Mouse (Mus musculus): Measurements from ENCODE around the gene Fam71b.

The Fam71b gene

DNA sequence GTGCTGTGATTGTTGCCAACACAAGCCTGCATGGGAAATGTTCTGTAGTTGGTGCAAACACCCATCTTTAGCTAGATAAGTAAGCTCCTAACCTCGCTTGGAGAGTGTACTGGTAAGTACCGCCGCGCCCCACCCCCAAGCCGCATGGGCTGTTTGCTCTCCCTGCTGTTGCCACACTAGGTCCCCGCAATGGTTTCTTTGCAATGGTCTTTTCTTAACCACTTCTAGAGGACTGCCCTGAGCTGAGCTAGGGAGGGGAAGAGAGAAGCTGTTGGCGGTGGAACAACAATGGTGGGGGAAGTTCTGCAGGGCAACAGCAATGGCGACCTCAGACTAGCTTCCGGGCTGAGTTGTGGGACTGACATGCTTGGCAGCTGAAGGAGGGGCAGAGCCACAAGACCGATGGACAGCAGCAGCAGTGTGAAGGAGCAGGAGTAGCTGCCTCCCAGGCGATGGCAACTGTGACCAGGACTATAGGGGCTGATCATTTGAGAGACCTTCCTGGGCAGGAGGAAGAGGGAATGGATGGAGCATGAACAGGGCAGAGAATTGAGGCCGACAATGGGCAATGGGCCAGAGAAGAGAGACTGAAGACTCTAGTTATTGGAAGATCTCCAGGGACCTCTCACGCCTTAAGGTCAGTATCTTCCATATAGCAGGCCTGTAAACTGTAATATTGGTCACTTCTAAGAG lies at the start of gene Fam71b:
TSS of gene Fam71b (plus strand) at position 393 of the 693 bp plus-strand sequence.
- DNase-seq = no peak

DNA sequence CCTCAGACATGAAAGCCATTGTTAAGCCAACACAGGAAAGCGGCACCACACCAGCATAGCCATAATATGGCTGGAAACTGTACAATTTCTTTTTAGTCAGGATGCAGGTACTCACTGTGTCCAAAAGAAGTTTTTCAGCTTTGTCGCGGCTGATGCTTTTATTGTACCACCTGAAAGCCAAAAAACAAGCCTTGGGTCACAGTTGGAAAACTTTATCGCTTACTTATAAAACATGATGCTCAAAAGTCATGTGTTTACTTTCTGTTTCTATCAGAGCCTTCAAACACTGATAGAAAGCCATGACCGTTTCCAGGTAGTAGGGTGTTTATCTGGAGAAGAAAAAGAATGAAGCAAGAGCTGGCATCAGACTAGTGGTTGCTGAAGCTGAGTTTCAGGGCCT lies 48.6 kb upstream of the Fam71b start:
- no peak for DNase-seq

- DNase-seq = no peak
These were observed 47.9 kb upstream of the Fam71b start for GRCm38 (mm10) chr11:46348416-46348815.

- DNase-seq = no peak
These were observed 46.5 kb upstream of the Fam71b start for GRCm38 (mm10) chr11:46349681-46350410.

GRCm38 (mm10) chr11:46358369-46358768 lies 38.0 kb upstream of the Fam71b start:
- no peak for DNase-seq

GRCm38 (mm10) chr11:46360991-46361665 lies 35.2 kb upstream of the Fam71b start:
- DNase-seq = no peak

DNA sequence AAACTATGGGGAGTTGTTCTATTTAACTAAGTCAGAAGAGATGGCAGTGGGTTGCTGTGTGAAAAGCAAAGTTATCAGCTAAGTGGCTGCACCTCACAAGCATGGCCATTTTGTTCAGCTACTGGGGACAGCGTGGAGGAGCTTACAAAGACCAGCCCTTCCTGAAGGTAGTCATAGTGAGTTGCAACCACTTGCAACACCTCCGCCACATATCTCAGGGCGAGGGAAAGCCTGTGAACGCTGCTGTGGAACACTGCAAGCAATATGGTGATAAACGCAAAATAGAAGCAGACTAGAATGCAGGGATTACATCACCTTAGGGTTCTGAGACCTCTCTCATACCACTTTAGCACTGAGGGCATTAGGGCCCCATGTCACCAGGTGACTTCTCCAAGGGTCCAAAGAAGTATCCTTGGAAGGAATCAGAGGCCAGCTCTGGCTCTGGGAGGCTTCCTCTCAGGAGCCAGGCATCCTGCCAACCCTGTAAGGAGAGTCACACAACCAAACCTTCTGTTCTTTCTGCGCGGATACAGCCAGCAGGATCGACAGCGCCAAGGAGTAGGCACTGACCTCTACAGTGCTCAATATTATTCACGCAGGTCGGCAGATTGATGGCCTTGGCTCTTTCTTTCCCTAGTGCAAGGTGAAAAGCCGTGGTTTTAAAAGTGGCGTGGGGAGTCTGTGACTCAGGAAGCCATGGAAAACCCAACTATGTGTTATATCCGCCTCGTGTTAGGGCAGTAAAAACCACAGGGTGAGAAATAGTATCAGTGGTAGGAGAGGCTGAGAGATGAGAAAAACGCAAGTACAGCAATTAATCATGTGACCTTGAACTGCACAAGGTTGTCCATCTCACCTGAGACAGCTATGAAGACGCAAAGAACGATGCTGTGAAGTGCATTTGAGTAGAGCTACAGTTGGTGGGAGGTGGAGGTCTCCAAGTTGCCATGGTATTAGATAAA lies 34.0 kb upstream of the Fam71b start:
- DNase-seq = peak; percentile 24

- DNase-seq = no peak
These were observed 32.5 kb upstream of the Fam71b start for GRCm38 (mm10) chr11:46363864-46364263.

GRCm38 (mm10) chr11:46365744-46366143 lies 30.6 kb upstream of the Fam71b start:
- no peak for DNase-seq

DNA sequence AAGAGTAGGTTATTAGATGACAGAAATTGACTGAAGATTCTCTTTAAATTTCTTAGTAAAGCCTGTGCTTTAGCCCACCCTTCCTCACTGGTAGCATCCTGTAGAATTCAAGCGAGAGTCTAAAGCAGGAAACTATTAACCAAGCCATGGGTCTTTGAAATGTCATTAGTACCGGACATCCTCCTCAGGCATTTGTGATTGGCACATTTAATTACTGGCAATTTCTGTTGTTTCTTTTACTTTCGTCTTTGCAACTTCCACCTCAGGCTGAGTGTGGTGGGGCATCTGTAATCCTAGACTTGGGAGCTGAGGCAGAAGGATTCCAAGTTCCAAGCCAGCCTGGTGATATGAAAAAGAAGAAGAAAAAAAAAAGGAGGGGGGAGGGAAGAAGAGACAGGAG lies 30.0 kb upstream of the Fam71b start:
- DNase-seq = no peak

GRCm38 (mm10) chr11:46370457-46370856 lies 25.9 kb upstream of the Fam71b start:
- DNase-seq = no peak

GRCm38 (mm10) chr11:46371250-46371649 lies 25.1 kb upstream of the Fam71b start:
- no peak for DNase-seq

- DNase-seq = no peak
These were observed 23.9 kb upstream of the Fam71b start for GRCm38 (mm10) chr11:46372331-46372953.

DNA sequence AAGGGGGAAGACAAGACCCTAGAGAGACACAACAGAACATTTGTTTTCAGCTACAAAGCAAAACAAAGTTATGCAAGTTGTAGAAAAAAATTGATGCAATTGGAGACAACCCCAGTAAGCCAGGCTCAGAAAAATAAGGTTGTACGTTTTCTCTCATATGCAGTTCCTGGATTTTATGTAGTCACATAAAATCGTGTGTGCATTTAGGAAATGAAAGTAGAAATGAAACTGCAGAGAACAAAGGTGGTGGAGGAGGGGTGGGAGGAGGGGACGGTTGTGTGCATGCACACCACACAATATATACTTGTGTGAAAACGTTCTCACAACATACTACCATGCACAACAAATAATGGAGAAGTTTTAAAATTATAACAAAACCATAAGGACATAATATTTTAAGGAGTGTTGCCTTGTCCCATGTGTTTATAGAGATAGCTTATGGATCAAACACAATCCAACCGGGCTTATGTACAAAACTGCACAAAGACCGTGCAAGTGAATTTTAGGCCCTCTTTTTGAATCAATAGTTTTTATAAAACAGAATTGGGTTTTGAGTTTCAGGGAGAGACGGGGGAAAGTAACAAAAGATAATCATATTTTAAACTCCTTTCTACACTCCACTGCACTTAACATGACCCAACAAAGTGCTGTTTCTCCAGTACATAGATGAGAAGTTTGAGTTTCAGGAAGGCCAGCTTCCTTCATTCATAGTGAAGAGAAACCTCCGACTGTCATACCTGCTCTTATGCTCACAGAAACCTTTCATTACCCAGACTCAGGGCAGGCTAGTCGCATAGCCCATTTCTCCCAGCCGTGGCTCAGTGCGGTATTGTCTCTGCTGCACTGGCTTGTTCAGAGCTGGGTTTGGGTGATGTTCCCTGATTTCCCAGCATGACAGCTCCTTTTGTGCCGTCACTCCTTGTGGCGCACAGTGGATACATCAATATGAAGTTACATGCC lies 23.0 kb upstream of the Fam71b start:
- no peak for DNase-seq

- no peak for DNase-seq
These were observed 21.3 kb upstream of the Fam71b start for GRCm38 (mm10) chr11:46375015-46375414.

GRCm38 (mm10) chr11:46377316-46377715 lies 19.0 kb upstream of the Fam71b start:
- DNase-seq = no peak

- DNase-seq = no peak
These were observed 18.3 kb upstream of the Fam71b start for GRCm38 (mm10) chr11:46377819-46378782.

- no peak for DNase-seq
These were observed 16.2 kb upstream of the Fam71b start for GRCm38 (mm10) chr11:46380097-46380675.

GRCm38 (mm10) chr11:46382466-46382865 lies 13.9 kb upstream of the Fam71b start:
- no peak for DNase-seq

Data from cerebellum, adult 8-10 months (tissue).